Mouse (Mus musculus) stomach, embryonic 15.5 days (tissue): ENCODE results near the gene Pdzrn4. TPM values are rescaled to one million over a fixed set of nuclear protein-coding genes. Genes with fewer than 3 reads are reported as not detected.

Experiments
- ATAC-seq: fragments of 200-750 bp; cut with Nextera tagmentation; 2 replicates; pipeline ENCODE4 v1.8.0; 2017; ENCODE audit warnings: low read depth, moderate number of reproducible peaks, moderate TSS enrichment; ENCODE audit not compliant: insufficient read depth, low FRiP score
- H3K27ac ChIP-seq: fragments of 300-500 bp; sonication (generic); 2 replicates; pipeline ENCODE4 v1.5.1; 2015; ENCODE audit warnings: mild to moderate bottlenecking, inconsistent platforms
- H3K27me3 ChIP-seq: fragments of 300-500 bp; sonication (generic); replicated peaks from 2 replicates; pipeline ENCODE4 v1.6.1; 2015; ENCODE audit warnings: inconsistent platforms
- H3K36me3 ChIP-seq: fragments of 300-500 bp; sonication (generic); 2 replicates; pipeline ENCODE4 v1.6.1; 2015; ENCODE audit warnings: inconsistent platforms
- H3K4me1 ChIP-seq: fragments of 300-500 bp; sonication (generic); 2 replicates; pipeline ENCODE4 v1.6.1; 2015; ENCODE audit warnings: inconsistent platforms
- H3K4me2 ChIP-seq: fragments of 300-500 bp; sonication (generic); 2 replicates; pipeline ENCODE4 v1.6.1; 2015; ENCODE audit warnings: mild to moderate bottlenecking, inconsistent platforms
- H3K4me3 ChIP-seq: fragments of 300-500 bp; sonication (generic); replicated peaks from 2 replicates; pipeline ENCODE4 v1.5.1; 2015; ENCODE audit warnings: inconsistent platforms
- H3K9ac ChIP-seq: fragments of 300-500 bp; sonication (generic); 2 replicates; pipeline ENCODE4 v1.6.1; 2015; ENCODE audit warnings: inconsistent platforms
- H3K9me3 ChIP-seq: fragments of 300-500 bp; sonication (generic); 2 replicates; pipeline ENCODE4 v1.6.1; 2016; ENCODE audit warnings: inconsistent platforms
- WGBS: fragments of 180-500 bp; shearing (Covaris S2); methylation state at CpG from one replicate; pipeline ENCODE4 v1.1.7; 2015; 5-methylcytosine and 5-hydroxymethylcytosine counted together
- polyA plus RNA-seq: library from polyadenylated mRNA; unstranded; fragments of >200 nt; fragmentation: Nextera tagmentation; extraction: Ambion mirVana; gene quantifications from 2 replicates; pipeline ENCODE4 v1.2.1, GENCODE M21; 2015

Gene Pdzrn4
- polyA plus RNA-seq, 1 experiment from 2014 or later, result 3.8 TPM

- H3K36me3 ChIP-seq, result no peaks in the 10 kb centered on the region
- no peak overlapping the region for H3K9ac ChIP-seq
- no peak overlapping the region for H3K27ac ChIP-seq
- no peak for ATAC-seq
- 77% methylated on average over 8 of the region's 8 CpGs for WGBS
- no peaks in the 10 kb centered on the region for H3K4me1 ChIP-seq
- no peak overlapping the region for H3K4me2 ChIP-seq
- no peaks in the 10 kb centered on the region for H3K27me3 ChIP-seq
- H3K9me3 ChIP-seq, result no peaks in the 10 kb centered on the region
- H3K4me3 ChIP-seq, result no peak overlapping the region
Observed at GRCm38 (mm10) chr15:92759001-92759400, 362.3 kb downstream of the Pdzrn4 start.

- Histone ChIP-seq H3K27me3 (no peaks in the 10 kb centered on the region), H3K9ac (no peak overlapping the region), H3K4me1 (no peaks in the 10 kb centered on the region), H3K27ac (no peak overlapping the region), H3K9me3 (no peaks in the 10 kb centered on the region), H3K4me2 (no peak overlapping the region), H3K36me3 (no peaks in the 10 kb centered on the region), H3K4me3 (no peak overlapping the region)
- ATAC-seq, result no peak
- 71% methylated on average over 5 of the region's 5 CpGs for WGBS
Observed at GRCm38 (mm10) chr15:92763303-92763702, 366.6 kb downstream of the Pdzrn4 start.

- Histone ChIP-seq H3K4me3 (no peak overlapping the region), H3K36me3 (no peaks in the 10 kb centered on the region), H3K4me2 (no peak overlapping the region), H3K9ac (no peak overlapping the region), H3K27ac (no peak overlapping the region), H3K4me1 (no peaks in the 10 kb centered on the region), H3K9me3 (no peaks in the 10 kb centered on the region), H3K27me3 (no peaks in the 10 kb centered on the region)
- WGBS, result 85% methylated on average over 15 of the region's 15 CpGs
- ATAC-seq, result no peak
Observed at GRCm38 (mm10) chr15:92769535-92769934, 372.9 kb downstream of the Pdzrn4 start.

- 81% methylated on average over 14 of the region's 14 CpGs for WGBS
- H3K27me3 ChIP-seq, result no peaks in the 10 kb centered on the region
- H3K4me2 ChIP-seq, result no peak overlapping the region
- no peaks in the 10 kb centered on the region for H3K4me1 ChIP-seq
- H3K9ac ChIP-seq, result no peak overlapping the region
- H3K4me3 ChIP-seq, result no peak overlapping the region
- no peak overlapping the region for H3K27ac ChIP-seq
- no peaks in the 10 kb centered on the region for H3K9me3 ChIP-seq
- ATAC-seq, result no peak
- H3K36me3 ChIP-seq, result no peaks in the 10 kb centered on the region
Observed at GRCm38 (mm10) chr15:92788036-92788435, 391.4 kb downstream of the Pdzrn4 start.

- no peaks in the 10 kb centered on the region for H3K27me3 ChIP-seq
- H3K9me3 ChIP-seq, result no peaks in the 10 kb centered on the region
- H3K4me3 ChIP-seq, result no peak overlapping the region
- H3K36me3 ChIP-seq, result no peaks in the 10 kb centered on the region
- no peak overlapping the region for H3K4me2 ChIP-seq
- WGBS, result 86% methylated on average over 3 of the region's 3 CpGs
- no peak overlapping the region for H3K9ac ChIP-seq
- ATAC-seq, result no peak
- H3K4me1 ChIP-seq, result no peaks in the 10 kb centered on the region
- no peak overlapping the region for H3K27ac ChIP-seq
Observed at GRCm38 (mm10) chr15:92794275-92794674, 397.6 kb downstream of the Pdzrn4 start.

GRCm38 (mm10) chr15:92805934-92806333 lies 409.3 kb downstream of the Pdzrn4 start:
- no peak for ATAC-seq
- no peak overlapping the region for H3K27ac ChIP-seq
- H3K9ac ChIP-seq, result no peak overlapping the region
- WGBS, result 66% methylated on average over 3 of the region's 3 CpGs
- H3K27me3 ChIP-seq, result no peaks in the 10 kb centered on the region
- no peak overlapping the region for H3K4me3 ChIP-seq
- no peaks in the 10 kb centered on the region for H3K4me1 ChIP-seq
- no peak overlapping the region for H3K4me2 ChIP-seq
- H3K9me3 ChIP-seq, result no peaks in the 10 kb centered on the region
- H3K36me3 ChIP-seq, result no peaks in the 10 kb centered on the region

GRCm38 (mm10) chr15:92806352-92806751 lies 409.7 kb downstream of the Pdzrn4 start:
- Histone ChIP-seq H3K36me3 (no peaks in the 10 kb centered on the region), H3K27ac (no peak overlapping the region), H3K27me3 (no peaks in the 10 kb centered on the region), H3K4me1 (no peaks in the 10 kb centered on the region), H3K9me3 (no peaks in the 10 kb centered on the region), H3K9ac (no peak overlapping the region), H3K4me2 (no peak overlapping the region), H3K4me3 (no peak overlapping the region)
- 90% methylated on average over 1 of the region's 1 CpGs for WGBS
- ATAC-seq, result no peak
